Mouse (Mus musculus) C2C12 (cell line): ENCODE measurements around the gene Pomgnt2. TPM values are rescaled to one million over a fixed set of nuclear protein-coding genes. Genes with fewer than 3 reads are reported as not detected.

ENCODE experiments used
- H3K27me3 ChIP-seq: one replicate; pipeline ENCODE4 v1.6.1; 2011; ENCODE audit not compliant: control insufficient read depth, insufficient read depth, insufficient read length
- H3K36me3 ChIP-seq: one replicate; pipeline ENCODE4 v1.6.1; 2011; ENCODE audit not compliant: control insufficient read depth, insufficient read depth
- H3K4me3 ChIP-seq: one replicate; pipeline ENCODE4 v1.5.1; 2011; ENCODE audit warnings: mild to moderate bottlenecking, control low read depth; ENCODE audit not compliant: poor library complexity, insufficient read depth, severe bottlenecking
- H3K79me2 ChIP-seq: one replicate; pipeline ENCODE4 v1.6.1; 2011; ENCODE audit not compliant: control insufficient read depth, insufficient read depth
- H3K79me3 ChIP-seq: one replicate; pipeline ENCODE4 v1.6.1; 2011; ENCODE audit warnings: low read depth, control low read depth
- H3ac ChIP-seq: one replicate; pipeline ENCODE3; 2011; ENCODE audit warnings: low read depth; ENCODE audit not compliant: control insufficient read depth, insufficient read length
- CEBPB ChIP-seq: IDR thresholded peaks from one replicate; pipeline ENCODE4 v1.6.1; 2011; ENCODE audit warnings: low read depth, mild to moderate bottlenecking, control low read depth, moderate library complexity
- CTCF ChIP-seq: IDR thresholded peaks from one replicate; pipeline ENCODE4 v1.5.1; 2011; ENCODE audit not compliant: control insufficient read depth, insufficient read depth, insufficient read length
- FOSL1 ChIP-seq: IDR thresholded peaks from one replicate; pipeline ENCODE4 v1.8.0; 2011; ENCODE audit warnings: mild to moderate bottlenecking, low read length; ENCODE audit not compliant: poor library complexity, insufficient read depth, severe bottlenecking
- MAX ChIP-seq: IDR thresholded peaks from one replicate; pipeline ENCODE4 v1.6.1; 2011; ENCODE audit warnings: mild to moderate bottlenecking, control low read depth
- MYOD1 ChIP-seq: IDR thresholded peaks from one replicate; pipeline ENCODE4 v1.6.1; 2011; ENCODE audit warnings: low read depth; ENCODE audit not compliant: control insufficient read depth, insufficient read length
- MYOG ChIP-seq: IDR thresholded peaks from one replicate; pipeline ENCODE4 v1.6.1; 2011; ENCODE audit not compliant: control insufficient read depth, insufficient read length; ENCODE audit errors: extremely low read depth
- USF1 ChIP-seq: IDR thresholded peaks from one replicate; pipeline ENCODE4 v1.6.1; 2011; ENCODE audit warnings: low read depth, mild to moderate bottlenecking, control low read depth, moderate library complexity
- polyA plus RNA-seq: library from polyadenylated mRNA; unstranded; fragments of >200 nt; fragmentation: generic; extraction: Trizol; gene quantifications from one replicate; pipeline ENCODE4 v1.2.1, GENCODE M21; 2012; ENCODE audit warnings: missing spikeins

Gene Pomgnt2
- polyA plus RNA-seq, 1 experiment = 2.4 TPM

- Histone ChIP-seq H3K79me3 (no peaks in the 10 kb centered on the region), H3K4me3 (no peak overlapping the region), H3K27me3 (peaks cover 39% of the 10 kb centered on the region), H3K79me2 (no peaks in the 10 kb centered on the region), H3K36me3 (no peaks in the 10 kb centered on the region), H3ac (no peak overlapping the region)
- TF ChIP-seq FOSL1 = no peak
Observed at GRCm38 (mm10) chr9:121951114-121951423, 45.8 kb downstream of the Pomgnt2 start.

- TF ChIP-seq CTCF (no peak), FOSL1 (no peak), CEBPB (no peak), MAX (no peak), USF1 (no peak), MYOG (no peak), MYOD1 (no peak)
- Histone ChIP-seq H3K36me3 (no peaks in the 10 kb centered on the region), H3K4me3 (no peak within 1 kb of the TSS), H3K79me2 (no peaks in the 10 kb centered on the region), H3ac (no peak within 1 kb of the TSS), H3K79me3 (no peaks in the 10 kb centered on the region), H3K27me3 (peaks cover 39% of the 10 kb centered on the region)
Observed at GRCm38 (mm10) chr9:121950418-121951113, 46.3 kb downstream of the Pomgnt2 start, which contains the start of gene Fam198a. Gene Fam198a (plus strand): TSS chr9:121950988.

- H3K79me2 ChIP-seq = no peaks in the 10 kb centered on the region
- no peak overlapping the region for H3K4me3 ChIP-seq
- TF ChIP-seq CEBPB (no peak), CTCF (no peak)
- H3ac ChIP-seq = no peak overlapping the region
- no peaks in the 10 kb centered on the region for H3K79me3 ChIP-seq
- H3K27me3 ChIP-seq = peaks cover 44% of the 10 kb centered on the region
- no peaks in the 10 kb centered on the region for H3K36me3 ChIP-seq
Observed at GRCm38 (mm10) chr9:121948431-121948830, 48.5 kb downstream of the Pomgnt2 start.

GRCm38 (mm10) chr9:121947784-121948183, 49.1 kb downstream of the Pomgnt2 start:
- TF ChIP-seq CEBPB (no peak), MYOD1 (no peak), MAX (no peak), CTCF (no peak), FOSL1 (no peak), USF1 (no peak), MYOG (no peak)
- Histone ChIP-seq H3ac (no peak overlapping the region), H3K4me3 (no peak overlapping the region), H3K27me3 (peaks cover 49% of the 10 kb centered on the region), H3K79me2 (no peaks in the 10 kb centered on the region), H3K36me3 (no peaks in the 10 kb centered on the region), H3K79me3 (no peaks in the 10 kb centered on the region)

GRCm38 (mm10) chr9:121943628-121944027, 53.3 kb downstream of the Pomgnt2 start:
- no peaks in the 10 kb centered on the region for H3K79me2 ChIP-seq
- TF ChIP-seq MAX (no peak), USF1 (no peak), CTCF (no peak), CEBPB (no peak), MYOD1 (no peak), FOSL1 (no peak)
- no peaks in the 10 kb centered on the region for H3K36me3 ChIP-seq
- no peaks in the 10 kb centered on the region for H3K79me3 ChIP-seq
- H3ac ChIP-seq = no peak overlapping the region
- no peak overlapping the region for H3K4me3 ChIP-seq
- H3K27me3 ChIP-seq = peaks cover 37% of the 10 kb centered on the region

- peaks cover 35% of the 10 kb centered on the region for H3K27me3 ChIP-seq
- H3ac ChIP-seq = no peak overlapping the region
- H3K36me3 ChIP-seq = no peaks in the 10 kb centered on the region
- H3K79me2 ChIP-seq = no peaks in the 10 kb centered on the region
- H3K4me3 ChIP-seq = no peak overlapping the region
- no peaks in the 10 kb centered on the region for H3K79me3 ChIP-seq
- no peak for TF ChIP-seq CEBPB
- no peak for TF ChIP-seq MYOD1
- no peak for TF ChIP-seq FOSL1
- TF ChIP-seq MYOG = no peak
- TF ChIP-seq CTCF = no peak
- TF ChIP-seq MAX = no peak
- TF ChIP-seq USF1 = no peak
Observed at GRCm38 (mm10) chr9:121943005-121943404, 53.9 kb downstream of the Pomgnt2 start.
